Mouse (Mus musculus) layer of hippocampus, postnatal 10 days (tissue): ENCODE data around the gene Eif4e1b. TPM values are rescaled to one million over a fixed set of nuclear protein-coding genes. Genes with fewer than 3 reads are reported as not detected.
A peak's percentile ranks its signal among the peaks of the same experiment; 100 is the strongest.
"Not testable (repeated sequence)": the region's sequence is repeated elsewhere in the genome, so short reads cannot be mapped to it uniquely, and the experiment has no call there.

Source experiments
- DNase-seq, 2 experiments: peaks; one replicate each; pipeline ENCODE4 v3.0.0; 2021; ENCODE audit warnings: low spot score in 2 of 2
- total RNA-seq, 2 experiments: library from RNA; stranded (reverse); gene quantifications; 2 replicates each; pipeline ENCODE4 v1.2.3; 2021

The Eif4e1b gene
- total RNA-seq, 2 experiments from 2014 or later = not detected

GRCm38 (mm10) chr13:54758756-54759470, 24.9 kb upstream of the Eif4e1b start:
- peak; percentile 8 to 11 for DNase-seq

- DNase-seq = peak; percentile 15 to 25
These were observed 24.3 kb upstream of the Eif4e1b start for GRCm38 (mm10) chr13:54759496-54759895.

GRCm38 (mm10) chr13:54760164-54760795, 23.5 kb upstream of the Eif4e1b start:
- peak; percentile 59 to 66 for DNase-seq

- DNase-seq = no peak
These were observed 22.9 kb upstream of the Eif4e1b start for GRCm38 (mm10) chr13:54760906-54761305.

DNA sequence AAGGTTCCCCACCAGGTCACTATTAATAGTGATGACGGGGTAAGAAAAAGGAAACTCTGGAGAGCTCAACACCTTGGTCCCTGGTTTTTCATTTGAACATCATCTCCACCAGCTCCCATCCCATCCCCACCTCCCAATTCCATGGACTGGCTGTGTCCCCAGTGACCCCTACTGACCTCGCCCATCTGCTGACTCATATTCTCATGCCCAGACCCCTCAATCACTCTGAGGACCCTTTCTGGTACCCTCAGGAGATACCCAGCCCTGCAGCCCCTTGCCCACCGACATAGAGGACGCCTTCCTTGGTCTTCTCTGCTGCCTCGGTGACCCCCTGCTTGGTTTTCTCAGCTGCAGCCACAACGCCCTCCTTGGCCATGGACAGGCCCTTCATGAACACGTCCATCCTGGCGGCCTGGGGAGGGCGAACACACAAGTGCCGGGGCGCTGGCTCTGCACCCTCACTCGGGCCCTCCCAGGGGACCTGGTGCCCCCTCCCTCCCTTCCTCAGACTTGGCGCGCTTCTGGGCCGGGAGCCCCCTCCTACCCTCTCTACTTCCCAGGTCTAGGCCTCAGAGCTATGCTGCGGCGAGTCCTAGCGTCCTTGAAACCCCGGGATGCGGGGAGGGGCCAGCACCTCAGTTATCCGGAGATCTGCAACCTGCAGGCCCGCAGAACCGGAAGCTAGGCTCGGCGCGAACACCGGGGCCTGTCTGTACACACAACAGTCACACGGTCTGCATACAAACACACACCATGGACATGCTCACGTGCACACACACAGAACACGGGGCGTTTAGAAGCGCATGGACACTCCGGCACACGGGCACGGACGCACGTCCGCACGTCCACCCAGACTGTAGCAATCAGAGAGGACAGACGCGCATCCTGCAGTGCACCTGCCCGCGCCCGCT, 18.3 kb upstream of the Eif4e1b start:
- DNase-seq = peak; percentile 36 to 54

GRCm38 (mm10) chr13:54766192-54766768, 17.5 kb upstream of the Eif4e1b start, which contains the start of gene Sncb:
Gene Sncb (minus strand): TSS chr13:54766595.
- peak; percentile 87 to 91 for DNase-seq

DNA sequence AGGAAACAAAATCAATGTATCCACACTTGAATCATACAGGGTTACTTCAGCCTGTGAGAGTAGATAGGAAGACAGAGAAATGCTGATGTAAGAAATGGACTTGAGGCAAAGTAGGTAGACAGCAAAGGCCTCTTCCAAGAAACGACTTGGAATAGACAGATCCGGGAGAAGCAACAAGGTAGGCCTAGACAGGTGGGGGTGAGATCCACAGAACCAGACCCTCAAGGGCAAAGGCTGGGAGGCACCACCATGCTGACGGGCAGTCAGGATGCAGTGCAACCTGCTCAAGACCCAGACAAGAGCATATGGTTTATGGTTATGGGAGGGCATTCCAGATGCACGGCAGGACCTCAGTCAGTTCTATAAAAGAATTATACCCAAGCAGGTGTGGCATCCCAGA, 16.8 kb upstream of the Eif4e1b start:
- no peak for DNase-seq

GRCm38 (mm10) chr13:54780592-54780991, 3.2 kb upstream of the Eif4e1b start:
- DNase-seq = peak; percentile 45 to 56

GRCm38 (mm10) chr13:54781086-54781485, 2.7 kb upstream of the Eif4e1b start:
- no peak for DNase-seq

- no peak for DNase-seq
These were observed 563 bp upstream of the Eif4e1b start for GRCm38 (mm10) chr13:54783235-54783634.

- DNase-seq = not testable (repeated sequence)
These were observed 3.8 kb downstream of the Eif4e1b start for GRCm38 (mm10) chr13:54787591-54787990.

GRCm38 (mm10) chr13:54788740-54789560, 5.2 kb downstream of the Eif4e1b start, which contains the start of gene Tspan17:
Gene Tspan17 (plus strand): TSS chr13:54789377.
- peak; percentile 89 to 92 for DNase-seq

DNA sequence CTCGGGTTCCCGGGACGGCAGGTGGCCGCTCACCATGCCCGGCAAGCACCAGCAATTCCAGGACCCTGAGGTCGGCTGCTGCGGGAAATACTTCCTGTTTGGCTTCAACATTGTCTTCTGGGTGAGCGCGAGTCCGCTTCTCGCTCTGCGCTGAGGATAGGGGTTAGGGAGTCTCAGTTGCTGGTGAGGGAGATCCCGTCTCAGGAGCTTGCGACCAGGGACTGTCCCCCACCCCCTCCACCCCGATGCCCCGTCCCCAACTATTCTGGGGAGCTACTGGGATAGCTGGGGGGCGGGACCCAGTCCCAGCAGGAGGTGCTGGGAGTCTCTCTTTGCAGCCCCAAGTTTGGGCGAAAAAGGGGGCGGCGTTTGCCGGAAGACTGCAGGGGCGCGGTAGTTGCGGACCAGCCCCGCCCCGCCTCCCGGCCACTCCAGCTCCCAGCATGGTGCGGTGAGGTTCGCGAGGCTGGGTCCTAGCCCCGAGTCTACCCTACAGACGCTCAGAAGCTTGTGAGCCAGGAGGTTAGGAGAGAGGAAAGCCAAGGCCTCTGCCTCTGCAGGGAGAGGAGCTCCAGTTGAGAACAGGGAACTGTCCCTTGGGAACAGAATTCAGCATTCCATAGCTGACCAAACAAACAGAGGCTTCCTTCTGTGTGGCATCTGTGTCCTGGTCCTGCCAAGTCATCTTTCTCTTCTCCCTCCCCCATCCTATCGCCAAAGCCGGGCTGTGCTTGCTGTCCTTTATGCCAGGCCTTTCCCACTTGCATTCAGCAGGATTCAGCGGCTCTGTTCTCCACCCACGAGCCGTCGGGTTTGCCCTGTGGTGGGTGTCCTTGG, 6.0 kb downstream of the Eif4e1b start:
- DNase-seq = peak; percentile 51 to 62

DNA sequence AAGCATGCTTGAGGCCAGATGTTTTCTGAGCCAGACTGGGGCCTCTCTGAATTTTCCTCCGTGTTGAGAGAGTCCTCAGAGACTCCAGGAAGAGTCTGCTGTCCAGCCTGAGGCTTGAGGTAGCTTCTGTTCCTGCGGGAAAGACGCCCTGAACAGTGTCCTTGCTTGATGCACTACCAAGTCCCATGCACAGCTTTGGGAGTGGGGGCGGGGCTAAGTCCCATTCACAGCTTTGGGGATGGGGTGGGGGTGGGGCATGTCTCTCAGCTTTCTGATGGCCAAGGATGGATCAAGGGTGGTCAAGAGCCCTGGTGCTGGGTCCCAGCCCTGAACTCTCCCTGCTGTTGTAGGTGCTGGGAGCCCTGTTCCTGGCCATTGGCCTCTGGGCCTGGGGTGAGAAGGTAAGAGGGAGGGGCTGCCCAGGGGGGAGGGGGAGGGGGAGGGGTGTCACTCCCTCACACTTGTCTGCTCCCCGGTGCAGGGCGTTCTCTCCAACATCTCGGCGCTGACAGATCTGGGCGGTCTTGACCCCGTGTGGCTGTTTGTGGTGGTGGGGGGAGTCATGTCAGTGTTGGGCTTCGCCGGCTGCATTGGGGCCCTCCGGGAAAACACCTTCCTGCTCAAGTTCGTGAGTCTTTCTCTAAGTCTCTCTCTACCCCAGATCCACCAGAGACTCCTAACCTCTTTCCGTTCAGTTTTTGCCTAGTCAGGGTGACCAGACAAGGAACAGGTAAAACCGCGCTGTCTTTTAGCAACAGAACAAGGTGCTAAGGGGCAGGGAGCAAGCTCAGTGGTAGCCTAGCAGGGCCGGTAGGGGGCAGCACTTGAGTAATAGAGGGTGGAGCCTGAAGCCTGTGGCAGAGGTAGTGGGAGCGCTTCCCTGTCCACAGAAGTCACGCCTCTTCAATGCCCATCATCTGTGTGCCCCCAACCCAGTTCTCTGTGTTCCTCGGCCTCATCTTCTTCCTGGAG, 8.7 kb downstream of the Eif4e1b start:
- no peak for DNase-seq

GRCm38 (mm10) chr13:54794002-54794577, 10.3 kb downstream of the Eif4e1b start:
- DNase-seq = no peak

- DNase-seq = no peak
These were observed 11.0 kb downstream of the Eif4e1b start for GRCm38 (mm10) chr13:54794843-54795242.

DNA sequence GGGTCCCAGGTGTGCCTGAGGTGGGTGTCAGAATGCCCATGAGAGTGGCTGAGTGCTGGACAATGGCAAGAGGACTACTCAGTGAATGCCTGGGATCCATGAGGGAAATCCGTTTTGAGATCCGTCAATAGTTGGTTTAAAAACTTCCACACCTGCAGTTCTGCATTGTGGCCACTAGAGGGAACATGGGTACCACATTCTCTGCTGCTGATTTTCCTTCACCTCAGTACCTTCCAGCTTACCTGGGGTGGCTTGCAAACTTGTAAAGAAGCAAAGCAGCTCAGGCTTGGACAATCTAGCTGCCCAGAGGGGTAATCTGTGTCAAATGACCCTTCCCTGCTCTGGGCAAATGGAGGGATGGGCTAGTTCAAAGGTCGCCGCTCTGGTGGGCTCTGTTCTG, 13.6 kb downstream of the Eif4e1b start:
- peak; percentile 48 to 56 for DNase-seq
